Mouse (Mus musculus) gastrocnemius, postnatal 25 days (tissue): ENCODE data around the gene Elp4. TPM values are rescaled to one million over a fixed set of nuclear protein-coding genes. Genes with fewer than 3 reads are reported as not detected.

ENCODE experiments used
- DNase-seq: peaks from one replicate; pipeline ENCODE4 v3.0.0; 2022
- total RNA-seq, 2 experiments: library from RNA; stranded (reverse); gene quantifications; 1 replicate in 1 of 2; 2 replicates in 1 of 2; pipeline ENCODE4 v1.2.3; 2021

Gene Elp4
- total RNA-seq, 2 experiments from 2014 or later: 6.8 to 8.7 TPM

GRCm38 (mm10) chr2:105670731-105671095 lies 233.7 kb downstream of the Elp4 start:
- DNase-seq: no peak

- no peak for DNase-seq
Observed at GRCm38 (mm10) chr2:105669881-105670730, 234.3 kb downstream of the Elp4 start.

- DNase-seq: no peak
Observed at GRCm38 (mm10) chr2:105669371-105669861, 234.9 kb downstream of the Elp4 start.

DNA sequence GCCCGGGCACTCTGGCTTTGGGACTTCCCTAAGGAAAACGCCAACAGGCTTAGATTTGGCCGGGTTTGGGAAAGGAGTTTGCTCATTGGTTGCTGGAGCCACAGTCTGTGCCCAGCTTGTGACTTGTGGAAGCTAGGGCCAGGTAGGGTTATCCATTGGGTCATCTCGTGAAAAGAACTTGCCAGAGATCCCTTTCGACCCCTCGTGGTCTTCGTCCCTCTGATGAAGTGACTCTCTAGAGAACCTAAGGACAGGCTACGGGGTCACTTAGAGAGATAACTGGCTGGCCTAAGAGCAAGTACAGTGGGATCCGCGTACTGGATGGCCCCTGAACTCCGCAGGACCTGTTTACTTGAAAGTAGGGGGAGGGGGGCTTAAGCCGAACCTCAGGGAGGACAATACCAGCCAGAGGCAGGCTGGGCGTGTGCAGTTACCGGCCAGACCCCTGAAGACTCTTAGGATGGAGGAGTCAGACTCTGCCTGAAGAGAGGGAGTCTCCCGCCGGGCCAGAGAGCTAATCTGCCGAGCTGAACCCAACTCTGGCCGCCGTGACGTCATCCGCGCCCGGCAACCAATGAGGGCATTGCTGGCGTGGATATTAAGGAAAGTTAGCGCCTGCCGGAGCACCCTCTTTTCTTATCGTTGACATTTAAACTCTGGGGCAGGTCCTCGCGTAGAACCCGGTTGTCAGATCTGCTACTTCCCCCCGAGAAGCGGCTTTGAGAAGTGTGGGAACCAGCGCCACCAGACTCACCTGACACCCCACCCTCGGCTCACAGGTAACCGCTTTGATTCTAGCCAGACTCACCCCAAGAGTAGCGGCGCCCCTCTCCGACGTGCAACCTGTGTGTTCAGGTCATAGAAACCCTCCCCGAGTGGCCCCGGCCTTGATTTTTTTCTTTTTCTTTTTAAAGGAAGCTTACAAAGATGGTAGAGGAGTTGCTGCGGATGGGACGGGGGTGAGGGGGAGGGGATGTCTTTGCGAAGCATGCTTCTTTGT lies 235.8 kb downstream of the Elp4 start, which contains the start of gene Pax6:
Gene Pax6, plus strand, starts transcription at position 630 of the 1,000 bp plus-strand sequence.
- DNase-seq: no peak

- no peak for DNase-seq
Observed at GRCm38 (mm10) chr2:105667626-105667950, 236.8 kb downstream of the Elp4 start.

GRCm38 (mm10) chr2:105666763-105667625 lies 237.4 kb downstream of the Elp4 start:
- no peak for DNase-seq

DNA sequence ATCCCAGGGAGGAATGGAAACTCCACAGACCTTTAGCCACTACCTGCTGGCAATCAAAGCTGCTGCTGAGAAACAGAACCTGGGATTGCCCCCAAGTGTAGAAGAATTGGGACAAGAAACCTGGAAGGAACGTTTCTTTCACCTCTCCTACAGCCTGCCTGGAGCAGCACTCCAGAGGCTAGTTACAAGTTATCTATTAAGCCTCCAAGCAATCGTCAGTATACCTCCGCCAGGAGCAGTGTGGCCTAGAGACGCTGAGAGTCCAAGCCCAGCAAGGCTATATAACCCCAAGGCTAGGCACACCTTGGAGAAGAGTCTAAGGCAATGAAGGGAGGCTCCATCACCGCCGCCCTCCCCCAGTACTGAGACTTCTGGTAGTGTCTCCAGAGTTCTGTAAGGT lies 238.0 kb downstream of the Elp4 start:
- DNase-seq: no peak

DNA sequence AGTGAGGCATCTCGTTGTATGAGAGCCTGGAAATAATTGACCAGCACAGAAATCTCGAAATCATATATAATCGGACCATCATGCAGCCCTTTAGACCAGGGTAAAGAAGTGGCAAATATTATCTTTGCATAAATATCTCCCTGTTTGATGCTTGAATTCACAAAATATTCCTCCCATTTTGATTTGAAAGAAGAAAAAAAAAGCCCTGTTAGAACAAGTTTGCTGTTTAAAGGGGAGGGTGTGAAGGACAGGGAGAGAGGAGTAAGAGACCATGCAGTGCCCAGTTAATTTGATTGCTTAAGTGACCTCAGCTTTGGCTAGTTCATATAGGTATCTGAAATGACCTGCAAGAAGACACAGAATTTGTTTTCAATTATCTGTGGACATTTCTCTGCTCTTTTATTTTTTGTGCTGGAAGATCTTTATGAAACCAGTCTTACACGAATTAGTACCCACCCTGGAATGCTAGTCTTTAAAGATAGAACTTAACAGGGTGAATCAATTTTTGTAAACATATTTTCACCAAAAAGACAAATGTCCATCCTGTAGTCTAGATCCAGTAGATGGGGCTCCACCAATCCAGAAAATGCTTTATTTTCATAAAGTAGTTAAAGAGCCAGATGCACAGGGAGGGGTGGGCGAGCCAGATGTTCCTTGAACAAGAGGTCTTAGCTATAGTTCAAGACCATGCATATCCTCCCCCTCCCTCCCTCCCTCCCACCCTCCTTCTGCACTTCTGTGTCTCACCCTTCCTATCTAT lies 238.7 kb downstream of the Elp4 start:
- no peak for DNase-seq

GRCm38 (mm10) chr2:105664996-105665395 lies 239.4 kb downstream of the Elp4 start:
- DNase-seq: no peak

DNA sequence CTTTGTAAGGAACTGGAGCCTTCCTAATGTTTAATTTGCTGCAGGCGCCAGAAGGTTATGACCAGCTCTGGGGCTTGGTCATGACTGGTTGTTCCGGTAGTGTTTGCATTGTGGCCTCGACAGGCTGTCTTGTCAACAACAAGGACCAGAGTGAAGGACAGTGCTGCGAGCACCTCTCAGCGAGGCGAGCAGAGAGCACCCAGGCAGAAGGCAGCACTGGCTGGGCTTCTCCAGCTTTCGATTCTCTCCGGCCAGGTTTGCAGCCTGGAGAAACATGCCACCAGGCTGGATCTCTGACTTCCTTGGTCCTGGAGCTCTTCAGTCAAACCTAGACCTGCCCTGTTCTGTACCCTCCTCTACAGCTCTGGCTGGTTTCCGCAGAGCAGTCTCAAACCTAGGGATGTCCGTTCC lies 241.3 kb downstream of the Elp4 start:
- no peak for DNase-seq

DNA sequence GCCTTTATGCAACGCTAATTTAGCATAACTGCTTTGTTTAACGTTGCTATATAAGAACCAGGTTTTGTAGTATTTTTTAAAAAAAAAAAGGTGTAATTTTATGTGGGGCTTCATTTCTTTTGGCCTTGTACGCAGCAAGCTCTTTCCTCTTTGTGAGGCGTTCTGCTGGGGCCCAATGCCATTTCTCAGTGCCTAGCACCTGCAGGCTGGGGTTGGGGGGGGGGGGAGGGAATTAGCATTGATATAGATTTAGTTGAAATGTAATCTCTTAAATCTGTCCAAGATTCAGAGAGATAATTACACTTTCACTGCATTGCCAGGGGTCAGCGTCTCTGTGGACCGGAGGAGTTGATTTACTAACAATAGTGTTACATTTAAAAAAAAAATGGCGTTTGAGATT lies 241.8 kb downstream of the Elp4 start:
- no peak for DNase-seq

DNA sequence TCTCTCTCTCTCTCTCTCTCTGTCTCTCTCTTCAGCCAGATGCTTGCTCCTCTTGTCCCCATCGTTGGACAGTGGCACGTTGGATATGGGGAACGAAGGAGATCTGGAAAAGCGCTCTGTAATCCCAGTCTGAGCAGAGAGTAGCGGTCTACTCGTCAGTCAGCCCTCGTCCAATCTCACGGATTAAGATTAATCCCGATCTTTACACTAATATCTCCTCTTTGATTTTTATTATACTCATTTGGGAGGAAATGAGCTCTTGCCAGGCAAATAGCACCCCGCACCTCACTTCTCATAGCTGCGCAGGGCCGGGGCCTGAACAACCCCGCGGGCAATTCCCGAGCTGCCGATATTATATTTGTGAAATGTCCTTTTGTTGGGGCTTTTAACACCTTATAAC lies 242.2 kb downstream of the Elp4 start:
- no peak for DNase-seq

DNA sequence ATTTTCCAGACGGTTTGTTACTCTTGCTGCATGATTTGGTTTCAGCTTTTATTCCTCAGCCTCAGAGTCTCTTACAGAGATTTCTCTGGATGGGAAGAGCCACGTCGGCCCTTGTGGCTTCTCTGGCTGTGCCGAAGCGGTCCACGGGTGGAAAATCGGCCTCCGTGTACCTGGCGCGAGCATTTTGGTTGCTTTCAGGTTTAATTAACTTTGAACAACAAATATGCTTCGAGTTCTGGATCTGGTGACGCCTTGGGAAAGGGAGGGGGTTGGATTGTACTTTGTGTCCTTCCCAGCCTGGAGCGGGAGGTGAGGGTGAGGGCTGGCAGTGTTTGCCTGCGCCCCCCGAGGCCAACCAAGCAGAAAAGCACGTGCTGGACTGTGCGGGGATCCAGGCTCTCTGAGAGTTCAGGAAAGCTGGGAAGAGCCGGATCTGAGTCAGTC lies 242.7 kb downstream of the Elp4 start:
- no peak for DNase-seq

- no peak for DNase-seq
Observed at GRCm38 (mm10) chr2:105660874-105661622, 243.3 kb downstream of the Elp4 start.

- DNase-seq: no peak
Observed at GRCm38 (mm10) chr2:105659926-105660873, 244.2 kb downstream of the Elp4 start.

- no peak for DNase-seq
Observed at GRCm38 (mm10) chr2:105659350-105659749, 245.0 kb downstream of the Elp4 start.

DNA sequence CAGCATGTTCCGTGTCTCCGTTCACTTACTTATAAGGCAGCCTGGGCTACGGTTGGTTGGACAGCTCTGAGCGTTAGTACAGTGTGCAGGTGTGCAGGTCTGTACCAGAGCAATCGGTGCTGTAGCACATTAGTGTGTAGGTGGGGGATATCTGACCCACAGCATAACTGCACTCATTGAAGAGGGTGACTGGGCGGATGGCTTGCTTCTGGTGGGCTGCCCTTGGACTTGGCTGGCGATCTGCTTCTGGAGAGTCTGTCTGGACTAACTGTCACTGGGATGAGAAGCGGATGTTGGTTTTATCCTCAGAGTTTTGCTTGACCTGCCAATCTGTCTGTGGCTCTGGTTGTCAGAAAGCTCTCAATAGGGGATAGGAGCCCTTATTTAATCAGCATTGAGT lies 247.9 kb downstream of the Elp4 start:
- no peak for DNase-seq
